Mouse (Mus musculus) midbrain, embryonic 15.5 days (tissue): ENCODE data around the gene H2-DMb1. TPM values are rescaled to one million over a fixed set of nuclear protein-coding genes. Genes with fewer than 3 reads are reported as not detected.

ENCODE experiments used
- ATAC-seq: fragments of 200-750 bp; cut with Nextera tagmentation; replicated peaks from 2 replicates; pipeline ENCODE4 v1.8.0; 2017; ENCODE audit warnings: moderate TSS enrichment
- H3K27ac ChIP-seq: fragments of 300-500 bp; sonication (generic); 2 replicates; pipeline ENCODE4 v1.5.1; 2015; ENCODE audit warnings: mild to moderate bottlenecking, inconsistent platforms
- H3K27me3 ChIP-seq: fragments of 300-500 bp; sonication (generic); replicated peaks from 2 replicates; pipeline ENCODE4 v1.6.1; 2015; ENCODE audit warnings: inconsistent platforms
- H3K36me3 ChIP-seq: fragments of 300-500 bp; sonication (generic); replicated peaks from 2 replicates; pipeline ENCODE4 v1.6.1; 2015; ENCODE audit warnings: inconsistent platforms
- H3K4me1 ChIP-seq: fragments of 300-500 bp; sonication (generic); 2 replicates; pipeline ENCODE4 v1.6.1; 2015; ENCODE audit warnings: inconsistent platforms
- H3K4me2 ChIP-seq: fragments of 300-500 bp; sonication (generic); 2 replicates; pipeline ENCODE4 v1.6.1; 2015; ENCODE audit warnings: inconsistent platforms, mild to moderate bottlenecking, moderate library complexity
- H3K4me3 ChIP-seq: fragments of 300-500 bp; sonication (generic); 2 replicates; pipeline ENCODE4 v1.5.1; 2015; ENCODE audit warnings: mild to moderate bottlenecking, inconsistent platforms
- H3K9ac ChIP-seq: fragments of 300-500 bp; sonication (generic); 2 replicates; pipeline ENCODE4 v1.6.1; 2015; ENCODE audit warnings: mild to moderate bottlenecking, inconsistent platforms
- H3K9me3 ChIP-seq: fragments of 300-500 bp; sonication (generic); 2 replicates; pipeline ENCODE4 v1.6.1; 2016; ENCODE audit warnings: inconsistent platforms
- WGBS: fragments of 180-500 bp; shearing (Covaris S2); methylation state at CpG from one replicate; pipeline ENCODE4 v1.1.7; 2015; ENCODE audit warnings: mixed read lengths; 5-methylcytosine and 5-hydroxymethylcytosine counted together
- polyA plus RNA-seq: library from polyadenylated mRNA; unstranded; fragments of >200 nt; fragmentation: Nextera tagmentation; extraction: Ambion mirVana; gene quantifications from 2 replicates; pipeline ENCODE4 v1.2.1, GENCODE M21; 2015

Gene H2-DMb1
- polyA plus RNA-seq, 1 experiment from 2014 or later, result 0.79 TPM

DNA sequence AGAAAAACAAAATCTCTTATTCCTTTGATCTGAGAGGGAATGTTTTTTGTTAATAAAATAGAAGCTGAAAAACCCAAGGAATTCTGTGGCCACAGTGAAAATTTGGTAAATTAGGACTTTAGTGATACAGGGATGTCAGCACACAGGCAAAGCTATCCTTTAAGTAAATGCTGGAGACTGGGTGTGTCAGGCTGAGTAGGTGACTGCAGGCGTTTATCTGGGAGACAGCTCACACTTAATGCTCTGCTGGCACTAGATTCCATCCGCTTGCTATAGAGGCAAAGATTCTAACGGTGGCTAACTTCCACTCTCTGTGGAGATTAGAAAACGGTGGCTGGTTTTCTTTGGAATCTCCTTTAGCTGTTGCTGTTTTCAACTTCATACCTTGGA is 17.6 kb downstream of the H2-DMb1 start:
- no peaks in the 10 kb centered on the region for H3K36me3 ChIP-seq
- no peak overlapping the region for H3K9ac ChIP-seq
- no peak overlapping the region for H3K4me3 ChIP-seq
- H3K27me3 ChIP-seq, result peaks cover 7% of the 10 kb centered on the region; the same call in 1 of the 2 replicates
- H3K9me3 ChIP-seq, result no peaks in the 10 kb centered on the region
- no peak overlapping the region for H3K4me2 ChIP-seq
- no peak overlapping the region for H3K27ac ChIP-seq
- ATAC-seq, result no peak
- 24% methylated on average over 4 of the region's 4 CpGs for WGBS
- H3K4me1 ChIP-seq, result no peaks in the 10 kb centered on the region

DNA sequence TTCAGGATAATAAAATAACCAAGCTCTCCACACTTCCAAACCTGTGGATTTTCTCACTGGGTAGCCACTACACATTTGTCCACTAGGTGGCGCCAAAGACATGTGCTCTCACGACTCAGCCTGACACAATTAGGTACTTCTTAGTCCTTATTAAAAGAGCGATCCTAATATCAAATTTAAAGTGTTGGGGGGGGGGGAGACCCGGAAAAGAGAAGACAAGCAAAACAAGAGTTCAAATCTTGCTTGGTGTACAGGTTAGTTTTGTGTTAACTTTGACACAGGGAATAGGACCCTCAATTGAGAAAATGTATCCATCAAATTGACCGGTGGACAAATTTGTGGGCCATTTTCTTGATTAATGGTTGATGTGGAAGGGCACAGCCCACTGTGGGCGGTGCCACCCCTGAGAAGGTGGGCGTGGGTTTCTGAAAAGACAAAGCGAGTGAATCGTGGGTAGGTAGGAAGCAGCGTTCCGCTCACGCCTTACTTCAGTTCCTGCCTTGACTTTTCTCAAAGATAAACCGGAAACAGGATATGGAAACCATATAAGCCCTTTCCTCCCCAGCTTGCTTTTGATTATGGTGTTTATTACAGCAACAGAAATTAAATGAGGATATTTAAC is 18.1 kb downstream of the H2-DMb1 start:
- no peak overlapping the region for H3K4me3 ChIP-seq
- no peaks in the 10 kb centered on the region for H3K9me3 ChIP-seq
- H3K4me1 ChIP-seq, result no peaks in the 10 kb centered on the region
- peaks cover 7% of the 10 kb centered on the region; the same call in 1 of the 2 replicates for H3K27me3 ChIP-seq
- no peak overlapping the region for H3K27ac ChIP-seq
- H3K4me2 ChIP-seq, result no peak overlapping the region
- no peak for ATAC-seq
- no peak overlapping the region for H3K9ac ChIP-seq
- no peaks in the 10 kb centered on the region for H3K36me3 ChIP-seq
- WGBS, result 45% methylated on average over 13 of the region's 13 CpGs

DNA sequence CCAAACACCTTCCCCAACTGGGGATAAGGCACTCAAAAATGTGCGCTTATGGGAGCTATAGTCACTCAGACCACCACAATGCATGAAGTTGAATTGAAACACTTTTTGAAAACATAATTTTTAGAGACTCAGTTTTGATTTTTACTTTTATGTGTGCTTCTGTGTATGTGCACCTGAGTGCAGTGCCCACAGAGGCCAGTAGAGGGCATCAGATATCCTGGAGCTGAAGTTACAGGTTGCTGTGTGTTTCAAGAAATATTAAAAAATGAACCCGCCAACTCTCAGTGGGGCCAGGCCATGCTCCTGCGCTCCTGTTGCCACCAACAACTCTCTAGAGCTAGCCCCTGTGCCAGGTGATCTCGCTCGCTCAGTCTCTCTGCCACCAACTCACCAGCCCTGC is 19.7 kb downstream of the H2-DMb1 start:
- ATAC-seq, result no peak
- Histone ChIP-seq H3K27ac (no peak overlapping the region), H3K27me3 (peaks cover 7% of the 10 kb centered on the region; the same call in 1 of the 2 replicates), H3K9ac (no peak overlapping the region), H3K4me3 (no peak overlapping the region), H3K9me3 (no peaks in the 10 kb centered on the region), H3K36me3 (no peaks in the 10 kb centered on the region), H3K4me1 (no peaks in the 10 kb centered on the region), H3K4me2 (no peak overlapping the region)
- 95% methylated on average over 5 of the region's 5 CpGs for WGBS

- H3K27ac ChIP-seq, result no peak overlapping the region
- H3K27me3 ChIP-seq, result peaks cover 7% of the 10 kb centered on the region; the same call in 1 of the 2 replicates
- H3K9me3 ChIP-seq, result no peaks in the 10 kb centered on the region
- no peak overlapping the region for H3K4me2 ChIP-seq
- no peak for ATAC-seq
- no peak overlapping the region for H3K9ac ChIP-seq
- H3K4me3 ChIP-seq, result no peak overlapping the region
- 69% methylated on average over 1 of the region's 1 CpGs for WGBS
- H3K36me3 ChIP-seq, result no peaks in the 10 kb centered on the region
- no peaks in the 10 kb centered on the region for H3K4me1 ChIP-seq
Measured at GRCm38 (mm10) chr17:34174075-34174474, 21.2 kb downstream of the H2-DMb1 start.

GRCm38 (mm10) chr17:34177179-34177578 is 24.3 kb downstream of the H2-DMb1 start:
- Histone ChIP-seq H3K36me3 (no peaks in the 10 kb centered on the region), H3K9me3 (no peaks in the 10 kb centered on the region), H3K27ac (no peak overlapping the region), H3K4me1 (no peaks in the 10 kb centered on the region), H3K9ac (no peak overlapping the region), H3K27me3 (peaks cover 6% of the 10 kb centered on the region; the same call in 1 of the 2 replicates), H3K4me2 (no peak overlapping the region), H3K4me3 (no peak overlapping the region)
- WGBS, result 75% methylated on average over 4 of the region's 4 CpGs
- no peak for ATAC-seq

DNA sequence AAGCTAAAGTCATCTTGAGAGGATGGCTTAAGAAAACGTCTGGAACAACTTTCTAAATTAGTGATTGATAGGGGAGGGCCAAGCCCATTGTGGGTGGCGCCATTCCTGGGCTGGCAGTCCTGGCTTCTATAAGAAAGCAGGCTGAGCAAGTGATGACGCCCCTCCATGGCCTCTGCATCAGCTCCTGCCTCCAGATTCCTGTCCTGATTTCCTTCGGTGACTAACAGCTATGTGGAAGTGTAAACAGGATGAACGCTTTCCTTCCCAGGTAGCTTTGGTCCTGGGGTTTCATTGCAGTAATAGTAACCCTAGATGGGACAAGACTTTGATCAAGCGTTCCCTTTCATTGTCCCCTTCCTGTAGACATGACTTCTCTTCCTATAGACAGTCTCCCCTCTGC is 26.1 kb downstream of the H2-DMb1 start:
- H3K36me3 ChIP-seq, result no peaks in the 10 kb centered on the region
- no peak overlapping the region for H3K27ac ChIP-seq
- no peak overlapping the region for H3K9ac ChIP-seq
- 70% methylated on average over 6 of the region's 6 CpGs for WGBS
- peaks cover 4% of the 10 kb centered on the region; the same call in 1 of the 2 replicates for H3K27me3 ChIP-seq
- H3K4me1 ChIP-seq, result no peaks in the 10 kb centered on the region
- H3K4me3 ChIP-seq, result no peak overlapping the region
- H3K4me2 ChIP-seq, result no peak overlapping the region
- no peaks in the 10 kb centered on the region for H3K9me3 ChIP-seq
- ATAC-seq, result no peak

DNA sequence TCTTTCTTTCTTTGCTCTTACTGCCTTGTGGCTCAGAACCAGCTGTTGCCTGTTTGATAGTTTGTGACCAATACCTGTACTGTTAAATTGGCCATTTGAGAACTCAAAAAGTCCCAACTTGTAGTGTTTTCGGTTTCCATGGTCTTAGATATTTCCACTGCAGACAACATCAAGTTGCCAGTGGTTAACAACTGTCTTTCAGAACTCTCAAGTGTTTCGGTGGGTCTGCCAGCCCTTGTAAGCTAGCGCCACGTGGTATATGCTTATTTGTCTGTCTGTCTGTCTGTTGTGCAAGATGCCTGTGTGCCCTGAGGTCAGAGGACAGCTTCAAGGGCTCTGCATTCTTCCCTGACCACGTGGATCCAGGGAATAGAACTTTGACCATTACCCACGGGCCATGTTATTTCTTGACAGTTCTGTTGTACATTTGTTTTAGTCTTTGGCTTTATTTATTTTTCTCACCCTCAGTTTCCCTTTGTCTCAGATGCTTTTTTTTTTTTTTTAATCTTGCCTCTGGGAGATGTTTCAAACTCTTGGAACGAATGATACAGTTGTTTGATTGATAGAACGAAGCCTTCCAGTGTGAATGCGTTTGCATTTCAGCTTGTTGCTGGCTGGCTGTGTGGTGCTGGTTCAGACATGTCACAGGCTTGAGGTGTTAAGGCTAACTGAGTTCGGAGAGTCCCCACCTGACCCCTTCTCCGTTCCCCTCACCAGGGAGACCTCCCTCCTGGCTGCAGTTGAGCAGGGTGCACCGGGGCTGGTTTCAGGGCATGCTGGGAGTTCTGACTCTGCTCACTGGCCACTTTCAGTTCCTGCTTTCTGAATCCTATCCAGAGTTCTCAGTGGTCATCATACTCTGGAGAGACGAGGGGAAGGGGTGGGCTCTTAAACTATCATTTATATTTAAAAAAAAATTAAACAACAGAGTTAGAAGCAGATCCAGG is 27.3 kb downstream of the H2-DMb1 start:
- H3K9me3 ChIP-seq, result no peaks in the 10 kb centered on the region
- ATAC-seq, result no peak
- no peak overlapping the region for H3K4me2 ChIP-seq
- no peak overlapping the region for H3K9ac ChIP-seq
- H3K4me1 ChIP-seq, result no peaks in the 10 kb centered on the region
- WGBS, result 77% methylated on average over 13 of the region's 13 CpGs
- no peaks in the 10 kb centered on the region for H3K36me3 ChIP-seq
- no peak overlapping the region for H3K4me3 ChIP-seq
- H3K27me3 ChIP-seq, result peaks cover 4% of the 10 kb centered on the region
- H3K27ac ChIP-seq, result no peak overlapping the region

DNA sequence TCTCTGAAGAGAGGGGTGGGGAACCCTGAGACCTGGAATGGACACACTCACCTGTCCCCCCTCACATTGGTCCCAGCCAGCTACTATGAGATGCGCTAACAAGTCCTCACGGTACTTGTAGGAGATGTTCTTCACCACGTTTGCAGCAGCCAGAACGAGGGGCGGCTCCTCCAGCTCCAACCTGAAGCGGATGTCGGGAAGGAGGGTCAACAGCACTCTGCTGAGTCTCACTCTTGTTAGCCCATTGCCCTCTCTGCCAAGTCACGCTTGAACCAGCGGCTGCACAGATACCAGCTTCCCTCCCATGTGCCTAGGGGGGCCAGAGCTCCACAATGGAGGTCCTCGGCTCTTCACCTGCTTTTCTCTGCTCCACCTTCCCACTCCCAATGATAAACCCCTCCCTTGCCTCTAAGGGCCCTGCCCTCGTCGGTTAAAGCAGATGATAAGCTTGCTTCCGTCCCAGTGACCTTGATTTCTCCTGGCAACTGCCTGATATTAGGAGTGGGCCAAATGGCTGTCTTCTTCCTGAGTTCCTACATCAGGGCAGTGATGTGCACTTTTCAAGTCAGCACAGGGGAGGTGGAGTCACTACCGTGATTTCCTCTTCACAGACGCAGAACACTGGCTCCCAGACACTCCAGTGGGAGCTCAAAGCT is 30.8 kb downstream of the H2-DMb1 start:
- 80% methylated on average over 15 of the region's 15 CpGs for WGBS
- no peak for ATAC-seq
- Histone ChIP-seq H3K36me3 (no peaks in the 10 kb centered on the region), H3K9me3 (no peaks in the 10 kb centered on the region), H3K9ac (no peak overlapping the region), H3K27me3 (peaks cover 34% of the 10 kb centered on the region), H3K27ac (no peak overlapping the region), H3K4me2 (no peak overlapping the region), H3K4me3 (no peak overlapping the region), H3K4me1 (peaks cover 17% of the 10 kb centered on the region)

DNA sequence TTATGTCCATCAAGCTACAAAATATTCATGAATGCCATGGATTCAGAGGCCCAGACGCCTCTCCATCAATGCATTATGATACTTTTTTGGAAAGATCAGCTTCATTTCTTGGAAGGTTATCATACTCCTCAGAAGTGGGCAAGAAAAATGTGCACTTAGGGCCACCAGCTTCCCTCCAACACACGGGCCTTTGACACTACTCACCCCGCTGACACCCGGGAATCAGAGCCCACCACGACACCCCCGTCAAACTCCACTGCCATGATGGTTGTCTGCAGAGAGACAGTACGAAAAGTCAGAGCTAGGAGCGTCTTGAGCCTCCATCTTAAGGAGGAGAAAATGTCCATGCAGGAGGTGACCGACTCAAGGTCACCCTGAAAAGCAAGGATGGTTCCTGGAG is 32.7 kb downstream of the H2-DMb1 start:
- H3K4me3 ChIP-seq, result no peak overlapping the region
- H3K36me3 ChIP-seq, result no peaks in the 10 kb centered on the region
- peaks cover 17% of the 10 kb centered on the region for H3K4me1 ChIP-seq
- WGBS, result 88% methylated on average over 9 of the region's 9 CpGs
- no peak overlapping the region for H3K4me2 ChIP-seq
- no peak for ATAC-seq
- H3K9ac ChIP-seq, result no peak overlapping the region
- H3K27me3 ChIP-seq, result peaks cover 49% of the 10 kb centered on the region
- H3K9me3 ChIP-seq, result no peaks in the 10 kb centered on the region
- H3K27ac ChIP-seq, result no peak overlapping the region

DNA sequence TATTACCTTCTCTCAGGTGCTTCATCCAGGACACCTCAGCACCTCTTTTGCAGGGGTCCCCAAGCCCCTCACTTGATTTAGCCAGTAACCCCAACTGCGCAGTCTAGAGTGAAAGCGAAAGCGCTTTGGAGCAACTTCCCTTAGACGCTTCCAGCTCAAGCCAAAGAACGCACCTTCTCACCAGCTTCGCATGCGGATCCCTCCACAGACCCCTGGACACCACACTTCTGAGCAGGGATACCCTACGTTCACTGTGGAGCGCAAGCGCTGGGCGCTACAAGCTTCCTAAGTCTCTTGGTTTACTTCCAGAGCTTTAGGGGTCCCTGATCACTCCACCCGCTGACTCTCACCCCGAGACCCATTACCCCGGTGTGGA is 34.0 kb downstream of the H2-DMb1 start:
- 2% methylated on average over 14 of the region's 14 CpGs for WGBS
- Histone ChIP-seq H3K27ac (no peak overlapping the region), H3K9me3 (no peaks in the 10 kb centered on the region), H3K4me1 (peaks cover 17% of the 10 kb centered on the region), H3K36me3 (no peaks in the 10 kb centered on the region), H3K4me3 (peak overlapping the region; percentile 42), H3K9ac (peak overlapping the region; percentile 36), H3K4me2 (peak overlapping the region; percentile 73), H3K27me3 (peaks cover 56% of the 10 kb centered on the region)
- ATAC-seq, result peak; percentile 31; the same call in 1 of the 2 replicates

GRCm38 (mm10) chr17:34187261-34187916 is 34.5 kb downstream of the H2-DMb1 start, which contains the start of the genes Tap1 and Psmb9:
TSS of gene Tap1 (plus strand) at chr17:34187553.
TSS of gene Psmb9 (minus strand) at chr17:34187764.
- 0% methylated on average over 46 of the region's 46 CpGs for WGBS
- ATAC-seq, result peak; percentile 95
- H3K4me2 ChIP-seq, result peak within 1 kb of the TSS; percentile 73
- peaks cover 61% of the 10 kb centered on the region for H3K27me3 ChIP-seq
- peaks cover 17% of the 10 kb centered on the region for H3K4me1 ChIP-seq
- no peaks in the 10 kb centered on the region for H3K36me3 ChIP-seq
- no peak within 1 kb of the TSS for H3K27ac ChIP-seq
- H3K4me3 ChIP-seq, result peak within 1 kb of the TSS; percentile 42
- H3K9ac ChIP-seq, result peak within 1 kb of the TSS; percentile 36
- no peaks in the 10 kb centered on the region for H3K9me3 ChIP-seq

DNA sequence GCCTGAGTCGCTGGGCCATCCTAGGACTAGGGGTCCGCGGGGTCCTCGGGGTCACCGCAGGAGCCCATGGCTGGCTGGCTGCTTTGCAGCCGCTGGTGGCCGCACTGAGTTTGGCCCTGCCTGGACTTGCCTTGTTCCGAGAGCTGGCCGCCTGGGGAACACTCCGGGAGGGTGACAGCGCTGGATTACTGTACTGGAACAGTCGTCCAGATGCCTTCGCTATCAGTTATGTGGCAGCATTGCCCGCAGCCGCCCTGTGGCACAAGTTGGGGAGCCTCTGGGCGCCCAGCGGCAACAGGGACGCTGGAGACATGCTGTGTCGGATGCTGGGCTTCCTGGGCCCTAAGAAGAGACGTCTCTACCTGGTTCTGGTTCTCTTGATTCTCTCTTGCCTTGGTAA is 35.1 kb downstream of the H2-DMb1 start:
- H3K36me3 ChIP-seq, result no peaks in the 10 kb centered on the region
- H3K4me2 ChIP-seq, result peak overlapping the region; percentile 73
- 3% methylated on average over 20 of the region's 20 CpGs for WGBS
- peak overlapping the region; percentile 36; the same call in 1 of the 2 replicates for H3K9ac ChIP-seq
- peaks cover 68% of the 10 kb centered on the region for H3K27me3 ChIP-seq
- no peaks in the 10 kb centered on the region for H3K9me3 ChIP-seq
- no peak for ATAC-seq
- peak overlapping the region; percentile 42 for H3K4me3 ChIP-seq
- no peak overlapping the region for H3K27ac ChIP-seq
- H3K4me1 ChIP-seq, result peaks cover 17% of the 10 kb centered on the region
